Mouse (Mus musculus) T-helper 2 cell (primary cell): ENCODE results near the gene Ankrd2.

Experiments
- in situ Hi-C: fragments of 300-600 bp; cut with MboI, MseI; formaldehyde crosslinking; loops from one replicate; pipeline ENCODE4 v1.15.1; 2025; ENCODE audit warnings: high pct_unique_total_duplicates

Gene Ankrd2

DNA sequence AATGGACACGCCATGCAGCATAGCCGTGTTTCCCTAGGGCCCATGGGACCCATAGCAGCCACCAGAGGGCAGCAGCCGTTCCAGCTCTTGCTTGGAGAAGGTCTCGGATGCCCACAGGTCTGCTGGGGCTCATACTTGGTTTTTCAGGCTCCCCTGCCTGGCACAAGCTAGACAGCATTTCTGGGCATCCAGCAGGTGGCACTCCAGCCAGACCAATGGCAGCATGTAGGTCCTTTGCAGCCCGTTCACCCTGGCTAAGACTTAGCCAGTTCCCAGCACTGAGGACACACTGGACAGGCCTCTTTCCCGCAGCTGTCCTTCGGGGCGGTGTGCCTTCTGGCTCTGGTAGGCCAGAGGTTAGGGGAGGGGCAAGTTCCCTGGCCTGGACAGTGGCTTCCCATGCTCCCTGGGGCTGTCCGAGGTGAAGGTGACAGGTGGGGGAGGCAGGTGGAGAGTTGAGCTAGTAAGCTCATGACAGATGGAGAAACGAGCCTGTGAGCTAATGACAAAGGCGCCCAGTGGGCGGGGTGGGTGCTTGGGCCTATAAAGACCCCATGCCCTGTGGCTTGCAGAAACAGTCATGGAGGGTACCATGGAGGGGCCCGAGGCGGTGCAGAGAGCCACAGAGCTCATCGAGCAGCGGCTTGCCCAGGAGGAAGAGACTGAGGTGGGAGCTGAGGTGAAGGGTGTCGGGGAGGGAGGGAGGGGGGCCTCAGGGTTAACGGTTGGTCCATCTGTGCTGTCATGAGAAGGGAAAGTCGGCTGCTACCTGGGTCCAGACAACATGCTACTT is at the start of gene Ankrd2:
Gene Ankrd2 (plus strand): TSS at position 545 of the 793 bp plus-strand sequence.
- in situ Hi-C loops: no loop called here

DNA sequence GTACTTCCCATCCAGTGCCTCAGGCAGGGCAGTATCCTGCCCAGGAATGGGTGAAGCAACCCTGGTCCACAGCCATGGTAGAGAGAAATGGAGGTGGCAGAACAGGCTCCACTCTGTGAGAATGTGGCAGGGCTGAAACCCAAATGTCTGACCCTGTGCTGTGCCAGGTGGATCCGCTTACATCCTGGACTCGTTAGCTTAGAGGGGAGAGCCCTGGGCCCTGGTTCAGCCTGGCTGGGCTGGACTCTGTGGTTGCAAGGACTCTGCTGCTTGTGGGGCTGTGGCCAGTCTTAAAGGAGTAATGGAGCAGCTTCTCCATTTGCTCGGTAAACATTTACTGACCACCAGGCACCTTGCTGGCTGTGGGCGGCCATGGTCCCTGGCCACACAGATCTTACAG is 48.6 kb upstream of the Ankrd2 start:
- in situ Hi-C loops: loop anchor here (25.0 kb wide), 1 partner anchor 1700 kb away; the partner anchor contains the start of gene Entpd7

DNA sequence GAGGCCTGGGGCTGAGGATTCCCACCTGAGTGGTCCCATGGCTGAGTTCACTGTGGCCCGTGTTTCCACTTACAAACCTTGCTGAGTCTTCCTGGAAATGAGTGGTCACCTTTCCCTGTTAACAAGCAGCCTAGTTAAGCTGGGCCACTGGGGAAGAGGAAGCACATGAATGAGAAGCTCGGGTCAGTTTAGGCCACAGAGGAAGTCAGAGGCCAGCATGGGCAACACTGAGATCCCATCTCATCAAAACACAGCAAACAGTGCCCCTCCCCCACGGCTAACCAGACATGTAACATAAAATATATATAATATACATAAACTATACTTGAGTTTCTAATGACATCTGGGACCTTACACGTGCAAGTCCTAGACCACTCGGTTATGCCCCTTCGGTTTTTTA is 46.0 kb upstream of the Ankrd2 start:
- in situ Hi-C loops: loop anchor here (25.0 kb wide), 1 partner anchor 1697 kb away; the partner anchor contains the start of gene Entpd7

DNA sequence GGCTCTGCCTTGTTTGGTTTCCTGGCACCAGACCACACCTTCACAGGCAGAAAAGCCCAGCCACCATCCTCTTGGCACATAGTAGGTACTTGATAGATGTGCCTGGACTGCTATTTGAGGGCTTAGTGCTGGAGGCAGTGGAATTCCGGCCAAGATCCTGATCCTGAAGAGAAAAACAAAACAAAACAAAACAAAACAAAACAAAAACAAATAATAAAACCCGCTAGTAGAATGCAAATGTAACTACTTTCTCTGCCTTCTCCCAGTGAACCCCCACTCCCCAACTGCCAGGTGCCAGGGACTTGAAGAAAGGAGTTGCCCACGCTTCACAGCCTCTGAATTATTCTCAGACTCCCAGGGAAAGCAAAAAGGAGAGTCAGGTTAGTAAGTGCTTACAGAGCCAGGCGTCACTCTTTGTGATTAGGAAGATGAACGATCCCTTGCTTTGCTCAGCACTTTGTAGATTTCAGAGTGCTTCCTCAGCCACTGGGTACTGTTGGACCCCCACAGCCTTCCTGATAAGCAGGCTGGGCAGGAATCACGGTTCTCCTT is 43.8 kb upstream of the Ankrd2 start:
- in situ Hi-C loops: loop anchor here (25.0 kb wide), 1 partner anchor 1695 kb away; the partner anchor contains the start of gene Entpd7

DNA sequence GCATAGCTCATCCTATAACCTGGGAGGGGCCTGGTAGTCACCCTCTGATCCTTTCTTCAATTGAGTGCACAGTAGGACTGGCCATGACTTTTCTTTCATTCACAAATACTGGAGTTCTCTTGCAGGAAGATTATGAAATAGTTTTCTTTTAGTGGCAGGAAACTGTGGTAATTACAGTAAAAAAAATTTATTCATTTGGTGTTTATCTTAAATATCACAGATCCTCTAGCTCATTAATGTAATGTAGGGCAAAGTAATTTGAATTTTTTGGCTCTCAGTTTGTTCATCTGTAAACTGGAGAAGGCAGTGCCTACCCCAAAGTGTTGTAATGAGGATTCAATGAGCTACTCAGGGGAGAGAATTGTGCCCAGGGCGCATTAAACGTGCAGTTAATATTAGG is 42.8 kb upstream of the Ankrd2 start:
- in situ Hi-C loops: loop anchor here (25.0 kb wide), 1 partner anchor 1694 kb away; the partner anchor contains the start of gene Entpd7

DNA sequence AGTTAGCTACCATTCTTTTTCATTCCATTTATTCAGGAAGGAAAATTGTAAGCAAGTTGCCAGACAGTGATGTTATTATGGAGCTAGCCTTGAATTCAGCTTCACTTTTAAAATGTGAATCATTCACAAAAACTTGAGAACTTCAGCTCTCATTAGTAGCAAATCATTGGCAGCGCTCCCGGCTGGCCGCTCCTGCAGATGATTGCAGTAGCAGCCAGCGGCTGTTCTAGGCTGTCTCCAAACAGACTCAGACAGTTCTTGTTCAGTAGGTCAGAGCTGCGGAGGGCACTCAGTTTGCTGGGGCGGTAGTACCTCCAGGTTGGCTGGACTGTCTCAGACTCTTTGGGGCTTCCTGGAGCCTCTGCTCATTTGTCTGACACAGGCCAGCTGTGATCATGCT is 42.3 kb upstream of the Ankrd2 start:
- in situ Hi-C loops: loop anchor here (25.0 kb wide), 1 partner anchor 1694 kb away; the partner anchor contains the start of gene Entpd7

DNA sequence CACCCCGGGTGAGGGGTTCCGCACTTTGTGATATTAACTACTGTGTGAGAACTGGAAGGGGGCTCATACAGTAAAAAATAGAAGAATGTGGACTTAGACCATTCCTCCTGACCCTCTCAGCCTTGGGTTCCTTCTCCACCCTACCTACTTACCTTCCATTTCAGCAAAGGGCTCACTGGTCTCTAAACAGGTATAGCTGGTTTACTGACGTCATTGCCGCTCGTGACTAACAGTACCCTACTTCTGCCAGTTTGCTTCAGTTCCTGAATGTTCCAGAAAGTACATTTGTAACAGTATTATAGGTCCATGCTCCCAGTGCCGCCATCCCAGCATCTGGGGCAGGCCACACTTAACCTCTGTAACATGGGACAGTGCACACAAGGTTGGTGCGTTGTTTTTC is 41.8 kb upstream of the Ankrd2 start:
- in situ Hi-C loops: loop anchor here (25.0 kb wide), 1 partner anchor 1693 kb away; the partner anchor contains the start of gene Entpd7

DNA sequence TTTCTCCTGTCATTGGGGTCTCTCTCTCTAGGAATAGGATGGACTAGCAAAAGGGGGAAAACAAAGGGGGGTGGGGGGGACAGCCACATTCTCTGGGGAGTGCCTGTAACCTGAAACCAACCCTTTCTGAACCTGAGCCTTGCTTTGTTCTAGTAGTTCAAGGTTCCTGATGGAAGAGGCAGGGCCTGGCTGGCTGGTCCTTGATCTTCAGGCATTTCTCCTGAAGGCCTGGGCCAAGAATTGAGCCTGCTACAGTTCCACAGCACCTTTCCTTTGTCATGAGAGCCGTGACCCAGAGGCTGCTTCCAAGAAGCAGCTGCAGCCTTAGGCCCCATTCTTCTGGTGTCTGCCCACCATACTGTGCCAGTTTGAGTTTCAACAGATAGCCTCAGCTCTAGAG is 40.3 kb upstream of the Ankrd2 start:
- in situ Hi-C loops: loop anchor here (25.0 kb wide), 1 partner anchor 1692 kb away; the partner anchor contains the start of gene Entpd7

DNA sequence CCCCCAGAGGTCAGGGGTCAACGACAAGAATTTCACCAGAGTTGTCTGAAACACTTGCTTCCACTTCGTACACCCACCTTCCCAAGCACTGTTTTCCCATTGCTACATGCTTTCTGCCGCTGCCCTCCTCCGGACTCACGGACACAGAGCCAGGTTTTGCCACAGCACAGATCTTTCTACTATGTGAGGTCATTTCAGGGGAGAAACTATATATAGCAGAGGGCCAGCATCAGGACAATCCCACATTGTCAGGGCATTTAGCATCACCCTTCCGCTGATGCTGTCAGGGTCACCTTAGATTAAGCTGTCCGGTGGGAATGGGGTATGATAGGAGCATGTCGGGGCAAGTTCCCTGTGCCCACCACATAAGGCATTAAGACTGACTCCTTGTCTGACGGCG is 38.7 kb upstream of the Ankrd2 start:
- in situ Hi-C loops: loop anchor here (25.0 kb wide), 1 partner anchor 1690 kb away; the partner anchor contains the start of gene Entpd7

DNA sequence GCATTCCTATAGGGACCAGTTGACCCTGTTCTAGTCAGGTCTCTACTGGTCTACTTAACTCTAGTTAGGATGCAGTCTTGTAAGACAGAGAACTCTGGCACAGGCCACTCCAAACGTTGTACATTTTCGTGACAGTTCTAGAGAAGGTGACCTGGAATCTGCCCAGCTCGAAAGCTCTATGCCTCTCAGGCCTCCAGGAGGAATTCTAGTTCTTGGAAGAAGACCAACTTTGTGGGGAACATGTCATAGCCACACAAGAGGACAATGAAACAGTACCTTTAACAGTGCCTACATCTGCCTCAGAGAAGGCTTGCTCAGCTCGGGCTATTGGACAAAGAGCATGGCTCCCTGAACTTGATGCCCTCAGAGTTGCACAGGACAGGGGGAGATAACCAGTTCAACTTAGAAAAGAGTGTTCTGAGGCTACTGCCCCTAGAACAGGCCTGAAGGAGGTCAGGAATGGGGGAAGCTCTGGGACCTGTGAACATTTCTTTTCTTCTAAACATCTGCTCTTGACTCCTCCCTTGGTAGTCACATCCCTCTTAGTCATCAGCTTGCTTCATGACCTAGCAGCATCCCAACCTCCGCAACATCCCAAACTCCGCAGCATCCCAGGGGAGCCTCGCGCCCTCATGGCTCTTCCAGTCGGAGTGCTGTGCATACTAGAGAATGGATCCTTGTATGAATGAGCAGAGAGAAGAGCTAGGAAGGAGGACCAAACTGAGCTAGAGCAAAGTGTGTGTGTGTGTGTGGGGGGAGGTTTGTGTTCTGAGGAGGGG is 36.8 kb upstream of the Ankrd2 start:
- in situ Hi-C loops: loop anchor here (25.0 kb wide), 1 partner anchor 1688 kb away; the partner anchor contains the start of gene Entpd7

DNA sequence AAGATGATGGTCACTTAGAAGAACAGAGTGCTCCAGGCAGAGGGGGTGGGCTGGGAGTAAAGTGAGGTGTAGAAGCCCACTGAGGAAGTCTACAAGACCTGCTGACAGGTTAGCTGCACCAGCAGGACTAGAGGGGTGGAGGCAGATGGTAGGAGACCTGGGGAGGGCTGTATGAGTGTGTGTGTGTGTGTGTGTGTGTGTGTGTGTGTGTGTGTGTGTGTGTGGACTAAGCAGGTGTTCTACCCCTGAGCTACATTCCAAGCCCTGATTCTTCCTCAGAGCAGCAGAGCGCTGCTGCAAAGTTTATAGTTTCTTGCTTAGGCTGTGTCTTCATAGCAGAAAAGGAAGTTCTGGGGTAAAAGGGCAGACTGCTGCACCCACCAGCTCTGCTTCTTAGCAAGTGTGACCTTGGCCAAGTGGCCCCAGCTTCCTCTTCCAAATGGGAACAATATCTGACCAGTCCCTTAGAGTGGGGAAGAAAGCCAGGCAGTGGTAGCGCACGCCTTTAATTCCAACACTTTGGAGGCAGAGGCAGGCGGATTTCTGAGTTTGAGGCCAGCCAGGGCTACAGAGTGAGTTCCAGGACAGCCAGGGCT is 36.0 kb upstream of the Ankrd2 start:
- in situ Hi-C loops: loop anchor here (25.0 kb wide), 1 partner anchor 1688 kb away; the partner anchor contains the start of gene Entpd7

DNA sequence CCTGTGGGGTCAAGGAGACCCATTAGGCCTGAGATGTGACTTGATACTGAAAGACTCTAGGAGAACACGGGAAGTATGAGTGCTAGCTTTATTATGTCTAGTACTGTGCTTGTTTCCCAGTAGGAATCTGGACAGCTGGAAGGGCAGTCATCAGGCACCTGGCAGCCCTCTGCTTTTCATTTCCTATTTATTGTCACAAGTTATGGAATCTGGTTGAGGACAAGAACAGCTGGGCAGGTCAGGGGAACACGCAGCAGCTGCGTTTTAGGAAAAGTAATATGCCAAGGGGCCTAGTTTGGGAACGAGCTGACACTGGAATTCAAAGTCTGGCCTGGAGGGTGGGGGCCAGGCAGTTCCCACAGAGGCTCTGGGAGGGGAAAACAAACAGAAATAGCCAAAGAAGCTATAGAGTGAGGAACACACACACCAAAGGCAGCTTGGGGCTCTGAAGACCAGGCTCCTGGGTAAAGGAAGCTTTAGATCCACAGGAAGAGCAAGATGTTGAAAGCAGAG is 35.3 kb upstream of the Ankrd2 start:
- in situ Hi-C loops: no loop called here

DNA sequence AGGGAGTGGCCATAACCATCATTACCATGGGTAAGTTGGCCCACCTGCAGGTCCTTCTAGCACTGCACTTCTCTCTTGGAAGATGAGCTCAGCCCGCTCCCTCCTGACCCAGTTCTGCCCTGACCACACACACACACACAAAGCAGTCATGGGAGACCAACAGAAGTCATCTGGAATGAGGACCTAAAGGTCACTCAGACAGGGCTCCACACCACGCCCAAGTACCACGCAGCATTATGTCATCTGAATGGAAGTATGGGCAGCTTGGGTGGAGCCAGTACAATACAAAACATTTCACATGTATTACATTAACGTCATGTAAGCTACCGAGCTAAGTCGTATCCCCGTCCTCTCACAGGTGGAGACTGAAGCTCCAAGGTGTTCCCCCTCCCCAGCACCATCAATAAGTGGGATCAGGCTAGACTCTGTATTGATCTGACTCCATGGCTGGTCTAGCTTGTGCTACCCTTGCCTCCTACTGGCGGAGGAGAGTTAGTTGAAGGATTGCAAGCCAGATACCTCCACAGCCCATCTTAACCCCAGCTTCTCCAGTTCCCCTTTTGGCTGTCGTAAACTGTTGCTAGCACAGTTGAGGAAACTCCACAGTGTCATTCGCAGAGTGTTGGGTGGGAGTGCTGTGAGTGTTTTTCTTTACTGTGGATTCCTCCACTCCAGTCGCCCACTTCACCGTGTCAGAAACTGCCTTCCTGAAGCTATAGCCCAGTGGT is 34.4 kb upstream of the Ankrd2 start:
- in situ Hi-C loops: no loop called here

DNA sequence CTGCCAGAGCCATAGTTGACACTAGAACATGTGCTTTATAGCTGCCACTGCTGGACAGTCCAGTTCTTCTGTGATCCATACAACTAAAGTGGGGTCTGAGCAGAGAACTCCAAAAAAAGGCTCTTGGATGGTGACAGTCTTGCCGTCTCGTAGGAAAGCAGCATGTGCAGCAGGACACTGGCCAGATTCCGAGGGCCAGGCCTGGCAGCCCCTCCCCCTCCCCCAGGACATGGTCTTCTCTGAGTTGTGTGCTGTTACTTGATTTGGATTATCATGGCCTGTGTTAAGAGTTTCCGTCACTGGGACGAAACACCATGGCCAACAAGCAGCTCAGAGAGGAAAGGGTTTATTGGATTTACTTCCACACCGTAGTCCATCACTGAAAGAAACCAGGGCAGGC is 31.5 kb upstream of the Ankrd2 start:
- in situ Hi-C loops: no loop called here

DNA sequence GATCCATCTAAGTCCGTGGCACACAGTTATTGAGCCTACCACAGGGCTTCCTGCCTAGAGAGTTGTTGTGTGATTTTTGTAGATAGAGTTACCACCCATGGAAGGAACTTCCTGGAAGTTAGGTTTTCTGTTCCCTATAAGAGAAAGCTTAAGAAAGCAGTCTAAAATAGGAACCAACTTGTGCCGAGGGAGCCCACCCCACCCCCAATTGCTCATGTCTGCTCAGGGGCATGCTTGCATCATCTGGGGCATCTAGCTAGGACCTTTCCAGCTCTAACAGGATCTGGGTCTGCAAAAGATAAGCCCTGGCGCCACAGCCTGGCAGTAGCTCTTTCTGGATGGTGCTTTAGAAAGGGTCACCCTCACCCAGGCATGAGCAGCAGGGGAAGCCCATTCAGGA is 30.2 kb upstream of the Ankrd2 start:
- in situ Hi-C loops: no loop called here

DNA sequence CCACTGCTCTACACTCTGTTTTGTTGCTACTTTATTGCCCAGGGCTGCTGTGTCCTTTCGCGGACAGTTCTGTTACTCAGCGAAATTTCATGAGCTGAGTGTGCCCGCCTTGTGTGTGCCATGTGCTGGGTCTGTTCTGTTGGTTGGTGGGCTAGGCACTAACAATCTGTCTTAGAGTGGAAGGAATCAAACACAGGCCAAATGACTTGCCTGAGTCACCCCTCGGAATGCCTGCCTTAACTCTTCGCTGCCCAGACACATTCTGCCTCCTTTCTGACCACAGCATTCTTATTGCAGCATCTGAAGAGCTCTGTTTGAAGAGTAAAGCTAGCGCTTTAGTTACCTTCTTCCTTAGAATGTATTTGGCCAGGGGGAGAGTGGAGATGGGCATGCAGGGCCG is 29.2 kb upstream of the Ankrd2 start:
- in situ Hi-C loops: no loop called here

DNA sequence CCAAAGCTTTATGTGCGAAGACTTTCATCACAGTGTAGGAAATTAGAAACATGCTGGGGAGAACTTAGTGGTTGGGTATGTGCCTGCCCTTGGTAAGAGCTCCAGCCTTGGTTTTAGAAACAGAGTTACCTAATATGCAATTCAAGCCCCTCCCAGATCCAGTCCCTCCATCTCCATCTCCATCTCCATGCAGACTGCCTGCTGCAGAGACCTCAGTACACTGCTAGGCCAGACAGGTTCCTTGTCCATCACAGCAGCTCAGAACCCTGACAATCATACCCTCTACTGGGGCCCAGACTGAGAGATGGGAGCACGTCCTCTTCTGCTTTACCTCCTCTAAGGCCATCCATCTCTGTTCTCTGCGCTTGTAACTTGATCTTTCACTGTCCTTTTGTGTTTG is 27.2 kb upstream of the Ankrd2 start:
- in situ Hi-C loops: no loop called here

DNA sequence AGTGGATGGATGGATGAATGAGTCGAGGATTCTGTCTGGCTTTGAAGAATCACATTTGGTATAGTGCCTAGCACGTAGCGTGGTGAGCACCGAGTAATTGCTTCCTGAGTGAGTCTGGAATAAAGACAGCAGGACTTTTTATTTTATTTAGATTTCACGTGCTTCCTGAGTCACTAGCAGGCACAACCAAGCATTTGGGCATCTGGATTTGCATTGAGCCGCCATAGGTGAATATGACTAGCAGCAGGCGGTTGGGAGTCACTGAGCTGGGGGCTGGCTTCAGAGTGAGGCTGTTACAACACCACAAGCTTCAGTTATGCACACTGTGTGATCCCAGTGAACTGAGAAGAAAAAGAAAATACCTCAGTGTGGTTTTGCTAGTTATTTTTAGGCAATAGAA is 26.7 kb upstream of the Ankrd2 start:
- in situ Hi-C loops: no loop called here

DNA sequence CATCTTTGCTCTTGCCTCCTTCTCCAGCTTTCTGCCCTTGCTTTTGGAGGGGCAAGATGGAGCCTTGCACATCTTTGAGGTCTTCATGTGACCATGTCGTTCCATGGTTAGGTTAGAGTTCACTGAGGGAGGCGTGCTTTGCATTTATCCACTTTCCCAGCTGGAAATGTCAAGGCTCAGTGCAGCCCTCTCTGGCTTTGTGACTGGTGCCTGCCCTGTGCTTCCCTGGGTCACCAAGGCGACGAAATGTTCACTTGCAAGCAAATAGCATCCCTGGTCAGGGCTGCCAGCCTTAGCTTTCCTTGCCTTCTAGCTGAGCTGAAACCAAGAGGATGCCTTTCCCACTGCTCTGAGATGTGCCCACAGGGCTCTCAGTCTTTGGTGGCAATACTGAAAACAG is 25.4 kb upstream of the Ankrd2 start:
- in situ Hi-C loops: no loop called here

DNA sequence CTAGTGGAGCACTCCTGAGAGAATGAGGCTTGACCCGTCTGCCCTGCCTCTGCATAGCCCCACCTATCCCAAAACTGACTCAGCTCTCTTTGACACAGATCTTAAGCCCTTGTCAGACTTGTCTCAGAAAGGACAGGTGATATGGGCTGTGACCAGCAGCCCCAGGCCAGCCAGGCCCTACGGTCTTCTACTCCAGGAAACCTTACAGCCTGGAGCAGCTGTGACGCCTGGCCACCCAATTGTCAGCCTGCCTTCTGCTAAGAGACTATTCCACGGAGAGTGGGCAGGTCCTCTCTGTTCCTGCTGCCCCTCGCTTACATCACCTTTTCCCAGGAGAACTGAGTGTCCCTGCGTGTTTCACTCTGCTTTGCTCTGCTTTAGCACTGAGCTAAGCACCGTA is 24.7 kb upstream of the Ankrd2 start:
- in situ Hi-C loops: no loop called here
